Mouse (Mus musculus) liver, embryonic 14.5 days (tissue): ENCODE measurements around the gene Ntn3.

Experiments
- CTCF ChIP-seq: IDR thresholded peaks from 2 replicates; pipeline ENCODE4 v1.5.1; 2016; ENCODE audit warnings: antibody characterized with exemption, low read depth, control low read depth
- EP300 ChIP-seq: IDR thresholded peaks from 2 replicates; pipeline ENCODE4 v1.6.1; 2016; ENCODE audit warnings: antibody characterized with exemption, low read depth

DNA sequence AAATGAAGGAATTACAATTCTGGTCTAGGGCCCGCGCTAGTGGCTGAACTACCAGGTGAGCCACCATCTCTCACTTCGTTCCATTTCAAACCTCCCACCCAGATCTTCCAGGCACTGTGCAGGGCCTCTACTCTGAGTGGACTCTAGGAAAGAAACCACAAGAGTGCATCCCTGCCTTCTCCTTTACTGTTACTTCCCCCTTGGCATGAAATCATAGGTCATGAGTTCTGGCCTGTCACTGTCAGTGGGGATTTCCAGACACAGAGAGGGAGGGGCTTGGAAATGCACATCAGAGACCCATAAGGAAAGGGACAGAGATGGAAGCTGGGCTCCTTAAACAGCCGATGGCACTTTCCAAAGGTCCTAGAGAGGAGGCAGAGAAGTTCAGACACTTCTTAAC lies 37.6 kb downstream of the Ntn3 start:
- TF ChIP-seq CTCF: no peak
- no peak for TF ChIP-seq EP300
